Mouse (Mus musculus): ENCODE measurements around the gene Theg.

DNA sequence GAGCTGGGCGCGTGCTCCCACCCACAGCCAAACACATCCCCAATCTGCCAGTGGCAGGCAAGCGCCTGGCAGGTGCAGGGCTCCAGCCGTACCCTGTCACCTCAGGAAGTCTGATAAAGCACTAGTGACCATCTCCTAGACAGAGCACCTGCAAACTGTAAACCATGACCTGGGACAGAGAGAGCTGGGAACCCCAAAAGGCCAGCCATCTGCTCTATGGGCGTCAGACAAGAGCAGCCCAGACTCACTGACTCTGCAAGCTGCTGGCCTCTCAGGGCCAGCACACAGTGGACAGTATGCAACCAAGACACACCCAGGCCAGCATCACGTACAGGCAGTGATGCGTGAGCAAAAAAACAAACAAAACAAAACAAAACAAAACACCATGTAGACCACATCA lies 8.2 kb downstream of the Theg start:
- TF ChIP-seq TAL1 (conservative IDR thresholded peaks at IDR 0.05; ENCODE audit: low read depth, low read length) (no peak), CTCF (IDR thresholded peaks at IDR 0.05; ENCODE audit: low read depth, low read length) (no peak), GATA1 (IDR thresholded peaks at IDR 0.05; ENCODE audit: borderline replicate concordance, low read length) (no peak), GATA2 (IDR thresholded peaks at IDR 0.05; ENCODE audit: borderline replicate concordance, low read depth, low read length) (no peak)
